Mouse (Mus musculus) hindbrain, embryonic 10.5 days (tissue): ENCODE results near the gene Uqcc3. TPM values are rescaled to one million over a fixed set of nuclear protein-coding genes. Genes with fewer than 3 reads are reported as not detected.
A peak's percentile ranks its signal among the peaks of the same experiment; 100 is the strongest.
"Not testable (repeated sequence)": the region's sequence is repeated elsewhere in the genome, so short reads cannot be mapped to it uniquely, and the experiment has no call there.

Source experiments
- DNase-seq: peaks from one replicate; pipeline ENCODE4 v3.0.0-alpha.2; 2017; ENCODE audit warnings: low spot score
- H3K27ac ChIP-seq: fragments of 300-500 bp; sonication (generic); 2 replicates; pipeline ENCODE4 v1.5.1; 2016; ENCODE audit warnings: mild to moderate bottlenecking, moderate library complexity
- H3K27me3 ChIP-seq: fragments of 300-500 bp; sonication (generic); 2 replicates; pipeline ENCODE4 v1.6.1; 2016; ENCODE audit warnings: mild to moderate bottlenecking; ENCODE audit not compliant: poor library complexity, insufficient read depth, severe bottlenecking
- H3K36me3 ChIP-seq: fragments of 300-500 bp; sonication (generic); 2 replicates; pipeline ENCODE4 v1.6.1; 2016; ENCODE audit warnings: mild to moderate bottlenecking, moderate library complexity
- H3K4me1 ChIP-seq: fragments of 300-500 bp; sonication (generic); replicated peaks from 2 replicates; pipeline ENCODE4 v1.6.1; 2016; ENCODE audit warnings: mild to moderate bottlenecking
- H3K4me3 ChIP-seq: fragments of 300-500 bp; sonication (generic); 2 replicates; pipeline ENCODE4 v1.5.1; 2016; ENCODE audit warnings: mild to moderate bottlenecking, moderate library complexity
- H3K9me3 ChIP-seq: fragments of 300-500 bp; sonication (generic); 2 replicates; pipeline ENCODE4 v1.6.1; 2016; ENCODE audit warnings: mild to moderate bottlenecking, moderate library complexity
- WGBS: fragments of 180-500 bp; shearing (Covaris S2); methylation state at CpG from one replicate; pipeline ENCODE4 v1.1.7; 2016; 5-methylcytosine and 5-hydroxymethylcytosine counted together
- polyA plus RNA-seq: library from polyadenylated mRNA; unstranded; fragments of >200 nt; fragmentation: Nextera tagmentation; extraction: Ambion mirVana; gene quantifications from 2 replicates; pipeline ENCODE4 v1.2.1, GENCODE M21; 2016

Uqcc3 gene
- polyA plus RNA-seq, 1 experiment from 2014 or later, result 62.5 TPM

- Histone ChIP-seq H3K4me3 (peak overlapping the region; percentile 74), H3K36me3 (peaks cover 19% of the 10 kb centered on the region), H3K4me1 (peaks cover 21% of the 10 kb centered on the region), H3K9me3 (no peaks in the 10 kb centered on the region), H3K27ac (peak overlapping the region; percentile 94), H3K27me3 (no peaks in the 10 kb centered on the region)
- DNase-seq, result no peak
- 16% methylated on average over 19 of the region's 19 CpGs for WGBS
Measured at GRCm38 (mm10) chr19:8887585-8888463, 7.1 kb upstream of the Uqcc3 start.

- Histone ChIP-seq H3K4me3 (peak overlapping the region; percentile 74), H3K27ac (peak overlapping the region; percentile 94), H3K27me3 (no peaks in the 10 kb centered on the region), H3K9me3 (no peaks in the 10 kb centered on the region), H3K4me1 (peaks cover 18% of the 10 kb centered on the region), H3K36me3 (peaks cover 19% of the 10 kb centered on the region)
- no peak for DNase-seq
- WGBS, result 54% methylated on average over 1 of the region's 1 CpGs
Measured at GRCm38 (mm10) chr19:8886916-8887584, 6.3 kb upstream of the Uqcc3 start.

- 81% methylated on average over 3 of the region's 3 CpGs for WGBS
- Histone ChIP-seq H3K27me3 (no peaks in the 10 kb centered on the region), H3K4me1 (peaks cover 25% of the 10 kb centered on the region), H3K4me3 (no peak within 1 kb of the TSS), H3K9me3 (no peaks in the 10 kb centered on the region), H3K36me3 (no peaks in the 10 kb centered on the region), H3K27ac (no peak within 1 kb of the TSS)
- no peak for DNase-seq
Measured at GRCm38 (mm10) chr19:8883616-8884015, 2.9 kb upstream of the Uqcc3 start, which contains the start of the genes Lbhd1 and Gm49403. TSS of gene Lbhd1 (plus strand) at chr19:8883732. TSS of gene Gm49403 (plus strand) at chr19:8883930.

GRCm38 (mm10) chr19:8881034-8881392 is 290 bp upstream of the Uqcc3 start:
- peaks cover 21% of the 10 kb centered on the region for H3K36me3 ChIP-seq
- peak overlapping the region; percentile 91 for H3K27ac ChIP-seq
- 20% methylated on average over 3 of the region's 3 CpGs for WGBS
- peaks cover 14% of the 10 kb centered on the region for H3K4me1 ChIP-seq
- H3K9me3 ChIP-seq, result no peaks in the 10 kb centered on the region
- H3K4me3 ChIP-seq, result peak overlapping the region; percentile 85
- H3K27me3 ChIP-seq, result no peaks in the 10 kb centered on the region
- DNase-seq, result no peak

- 94% methylated on average over 7 of the region's 7 CpGs for WGBS
- H3K36me3 ChIP-seq, result peaks cover 52% of the 10 kb centered on the region
- H3K27ac ChIP-seq, result no peak overlapping the region
- no peak for DNase-seq
- H3K4me3 ChIP-seq, result no peak overlapping the region
- H3K27me3 ChIP-seq, result no peaks in the 10 kb centered on the region
- H3K4me1 ChIP-seq, result peaks cover 24% of the 10 kb centered on the region
- no peaks in the 10 kb centered on the region for H3K9me3 ChIP-seq
Measured at GRCm38 (mm10) chr19:8875031-8875430, 5.7 kb downstream of the Uqcc3 start.

- peak overlapping the region; percentile 92 for H3K27ac ChIP-seq
- no peak for DNase-seq
- no peaks in the 10 kb centered on the region for H3K27me3 ChIP-seq
- H3K4me1 ChIP-seq, result peaks cover 17% of the 10 kb centered on the region
- peaks cover 45% of the 10 kb centered on the region for H3K36me3 ChIP-seq
- H3K4me3 ChIP-seq, result peak overlapping the region; percentile 99
- no peaks in the 10 kb centered on the region for H3K9me3 ChIP-seq
- 84% methylated on average over 10 of the region's 10 CpGs for WGBS
Measured at GRCm38 (mm10) chr19:8872266-8872840, 8.4 kb downstream of the Uqcc3 start.

GRCm38 (mm10) chr19:8871267-8872186 is 9.2 kb downstream of the Uqcc3 start, which contains the start of gene Ubxn1:
TSS of gene Ubxn1 (plus strand) at chr19:8871496.
- Histone ChIP-seq H3K36me3 (peaks cover 36% of the 10 kb centered on the region), H3K4me1 (peaks cover 17% of the 10 kb centered on the region), H3K9me3 (no peaks in the 10 kb centered on the region), H3K27ac (peak within 1 kb of the TSS; percentile 92), H3K27me3 (no peaks in the 10 kb centered on the region), H3K4me3 (peak within 1 kb of the TSS; percentile 99)
- WGBS, result 1% methylated on average over 59 of the region's 59 CpGs
- DNase-seq, result peak; percentile 96

- no peaks in the 10 kb centered on the region for H3K27me3 ChIP-seq
- H3K4me3 ChIP-seq, result peak overlapping the region; percentile 99
- H3K4me1 ChIP-seq, result peaks cover 17% of the 10 kb centered on the region
- no peak for DNase-seq
- 60% methylated on average over 9 of the region's 9 CpGs for WGBS
- H3K36me3 ChIP-seq, result peaks cover 30% of the 10 kb centered on the region
- no peaks in the 10 kb centered on the region for H3K9me3 ChIP-seq
- peak overlapping the region; percentile 92 for H3K27ac ChIP-seq
Measured at GRCm38 (mm10) chr19:8870838-8871237, 9.9 kb downstream of the Uqcc3 start.

GRCm38 (mm10) chr19:8870381-8870780 is 10.3 kb downstream of the Uqcc3 start:
- H3K4me3 ChIP-seq, result peak overlapping the region; percentile 99; the same call in 1 of the 2 replicates
- 0 out of 2 replicates have a peak overlapping the region, but pooled peaks have one; percentile 92 for H3K27ac ChIP-seq
- peaks cover 17% of the 10 kb centered on the region for H3K4me1 ChIP-seq
- WGBS, result 78% methylated on average over 3 of the region's 3 CpGs
- H3K36me3 ChIP-seq, result peaks cover 25% of the 10 kb centered on the region
- DNase-seq, H3K9me3 ChIP-seq, H3K27me3 ChIP-seq: not testable (repeated sequence)

- no peaks in the 10 kb centered on the region for H3K4me1 ChIP-seq
- no peaks in the 10 kb centered on the region for H3K27me3 ChIP-seq
- H3K27ac ChIP-seq, result no peak overlapping the region
- no peak overlapping the region for H3K4me3 ChIP-seq
- H3K36me3 ChIP-seq, result no peaks in the 10 kb centered on the region
- no peak for DNase-seq
- 83% methylated on average over 6 of the region's 6 CpGs for WGBS
- H3K9me3 ChIP-seq, result no peaks in the 10 kb centered on the region
Measured at GRCm38 (mm10) chr19:8864265-8864664, 16.5 kb downstream of the Uqcc3 start.

GRCm38 (mm10) chr19:8859018-8859417 is 21.7 kb downstream of the Uqcc3 start:
- H3K4me3 ChIP-seq, result no peak overlapping the region
- no peak for DNase-seq
- no peaks in the 10 kb centered on the region for H3K4me1 ChIP-seq
- H3K36me3 ChIP-seq, result no peaks in the 10 kb centered on the region
- 22% methylated on average over 1 of the region's 1 CpGs for WGBS
- no peak overlapping the region for H3K27ac ChIP-seq
- no peaks in the 10 kb centered on the region for H3K27me3 ChIP-seq
- no peaks in the 10 kb centered on the region for H3K9me3 ChIP-seq

GRCm38 (mm10) chr19:8857689-8858088 is 23.0 kb downstream of the Uqcc3 start:
- H3K4me3 ChIP-seq, result no peak overlapping the region
- no peaks in the 10 kb centered on the region for H3K9me3 ChIP-seq
- H3K27ac ChIP-seq, result no peak overlapping the region
- DNase-seq, result no peak
- no peaks in the 10 kb centered on the region for H3K4me1 ChIP-seq
- 42% methylated on average over 4 of the region's 4 CpGs for WGBS
- H3K27me3 ChIP-seq, result no peaks in the 10 kb centered on the region
- no peaks in the 10 kb centered on the region for H3K36me3 ChIP-seq
